Mouse (Mus musculus): Measurements from ENCODE around the gene Slc3a2. TPM values are rescaled to one million over a fixed set of nuclear protein-coding genes. Genes with fewer than 3 reads are reported as not detected.

The Slc3a2 gene
- polyA plus RNA-seq, 1 experiment from 2014 or later = 123 TPM

DNA sequence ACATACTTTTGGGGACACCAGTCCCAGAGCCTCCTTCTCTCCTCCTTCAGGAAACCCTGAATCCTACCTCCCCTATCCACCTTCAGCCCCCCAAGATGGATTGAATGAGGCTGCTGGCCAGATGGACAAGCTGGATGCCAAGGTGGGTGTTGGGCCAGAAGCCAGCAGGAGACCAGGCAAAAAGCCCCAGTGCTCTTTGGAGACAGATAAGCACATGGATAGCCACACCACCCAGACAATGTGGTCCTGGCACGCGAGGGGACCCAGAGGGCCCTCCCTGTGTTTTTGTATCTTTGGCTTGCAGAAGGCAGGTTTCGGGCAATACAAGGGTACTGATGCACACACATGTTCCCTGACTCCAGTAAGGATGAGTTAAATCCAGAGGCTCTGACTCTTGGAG, 58.3 kb downstream of the Slc3a2 start:
- Histone ChIP-seq H3K27me3 (ENCODE audit: control insufficient read depth, insufficient read depth, low read length) (peaks cover 5% of the 10 kb centered on the region; the same call in 1 of the 2 replicates), H3K4me1 (replicated peaks; ENCODE audit: control insufficient read depth, insufficient read depth, low read length) (no peaks in the 10 kb centered on the region), H3K9ac (ENCODE audit: low read depth, low read length) (no peak overlapping the region), H3K36me3 (ENCODE audit: control insufficient read depth, insufficient read depth, low read length) (no peaks in the 10 kb centered on the region), H3K4me3 (ENCODE audit: low read depth, low read length) (no peak overlapping the region), H3K4me2 (replicated peaks; ENCODE audit: low read depth, low read length) (no peak overlapping the region), H3K9me3 (ENCODE audit: control insufficient read depth, low read length) (no peaks in the 10 kb centered on the region), H3K27ac (ENCODE audit: low read depth, low read length) (no peak overlapping the region)
- 85% methylated on average over 3 of the region's 3 CpGs for WGBS
- DNase-seq (ENCODE audit: low spot score) = no peak
- no peak for ATAC-seq (ENCODE audit: low FRiP score)

- Histone ChIP-seq H3K9me3 (ENCODE audit: control insufficient read depth, low read length) (no peaks in the 10 kb centered on the region), H3K4me3 (ENCODE audit: low read depth, low read length) (no peak overlapping the region), H3K27ac (ENCODE audit: low read depth, low read length) (no peak overlapping the region), H3K27me3 (ENCODE audit: control insufficient read depth, insufficient read depth, low read length) (peaks cover 5% of the 10 kb centered on the region; the same call in 1 of the 2 replicates), H3K9ac (ENCODE audit: low read depth, low read length) (no peak overlapping the region), H3K4me2 (replicated peaks; ENCODE audit: low read depth, low read length) (no peak overlapping the region), H3K4me1 (replicated peaks; ENCODE audit: control insufficient read depth, insufficient read depth, low read length) (no peaks in the 10 kb centered on the region), H3K36me3 (ENCODE audit: control insufficient read depth, insufficient read depth, low read length) (no peaks in the 10 kb centered on the region)
- ATAC-seq (ENCODE audit: low FRiP score) (0 out of 2 replicates have a peak, but pooled peaks have one; percentile 8), DNase-seq (ENCODE audit: low spot score) (no peak)
- 44% methylated on average over 9 of the region's 10 CpGs for WGBS
Measured at GRCm38 (mm10) chr19:8663911-8664421, 59.2 kb downstream of the Slc3a2 start.

DNA sequence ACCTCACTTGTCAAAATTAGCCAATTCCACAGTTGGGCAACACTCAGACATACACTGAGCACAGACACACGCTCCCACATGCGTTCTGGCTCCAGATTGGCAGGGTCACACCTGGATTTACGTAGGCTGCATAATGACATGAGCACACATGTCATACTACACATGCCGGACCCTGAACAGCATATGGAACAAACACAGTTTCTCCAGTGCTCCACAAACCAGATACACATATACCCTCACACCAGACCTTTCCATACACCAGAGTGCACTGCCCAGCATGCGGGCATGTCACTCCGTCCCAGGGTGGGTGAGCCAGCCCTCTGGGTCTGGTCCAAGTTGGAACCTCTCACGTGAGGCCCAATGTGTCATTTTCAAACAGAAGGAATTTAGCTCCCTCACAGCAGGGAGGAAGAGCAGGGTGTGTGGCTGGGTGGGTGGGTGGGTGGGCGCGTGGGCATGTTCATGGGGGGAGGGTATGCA, 59.8 kb downstream of the Slc3a2 start, which contains the start of gene Chrm1:
Chrm1 (plus strand) TSS at position 430 of the 480 bp plus-strand sequence.
- Histone ChIP-seq H3K27me3 (ENCODE audit: control insufficient read depth, insufficient read depth, low read length) (peaks cover 5% of the 10 kb centered on the region; the same call in 1 of the 2 replicates), H3K36me3 (ENCODE audit: control insufficient read depth, insufficient read depth, low read length) (no peaks in the 10 kb centered on the region), H3K9ac (ENCODE audit: low read depth, low read length) (no peak within 1 kb of the TSS), H3K9me3 (ENCODE audit: control insufficient read depth, low read length) (no peaks in the 10 kb centered on the region), H3K4me2 (replicated peaks; ENCODE audit: low read depth, low read length) (peak within 1 kb of the TSS; percentile 88; the same call in 1 of the 2 replicates), H3K4me3 (ENCODE audit: low read depth, low read length) (no peak within 1 kb of the TSS), H3K27ac (ENCODE audit: low read depth, low read length) (no peak within 1 kb of the TSS), H3K4me1 (replicated peaks; ENCODE audit: control insufficient read depth, insufficient read depth, low read length) (no peaks in the 10 kb centered on the region)
- 79% methylated on average over 9 of the region's 9 CpGs for WGBS
- no peak for DNase-seq (ENCODE audit: low spot score)
- 0 out of 2 replicates have a peak, but pooled peaks have one; percentile 1 for ATAC-seq (ENCODE audit: low FRiP score)

DNA sequence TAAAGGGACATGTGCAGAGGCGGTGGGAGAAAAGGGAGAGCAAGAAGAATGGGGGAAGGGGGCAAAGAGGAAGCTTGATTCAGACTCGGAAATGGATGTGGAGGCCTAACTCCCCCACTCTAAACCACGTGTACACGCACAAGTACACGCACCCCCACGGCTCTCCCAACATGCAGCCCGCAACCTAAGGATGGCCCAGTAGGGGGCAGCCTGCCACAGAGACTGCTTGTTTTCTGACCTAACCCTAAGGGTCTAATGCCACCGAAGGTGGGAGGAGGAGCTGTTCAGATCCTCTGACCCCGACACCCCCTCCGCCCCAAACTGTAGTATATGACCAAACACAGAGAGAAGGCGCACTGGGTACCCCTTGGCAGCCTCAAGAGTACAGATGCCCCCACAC, 60.8 kb downstream of the Slc3a2 start:
- H3K27ac ChIP-seq (ENCODE audit: low read depth, low read length) = no peak overlapping the region
- H3K4me3 ChIP-seq (ENCODE audit: low read depth, low read length) = peak overlapping the region; percentile 43
- peak; percentile 82 for DNase-seq (ENCODE audit: low spot score)
- under 1% methylated on average over 11 of the region's 11 CpGs for WGBS
- no peaks in the 10 kb centered on the region for H3K36me3 ChIP-seq (ENCODE audit: control insufficient read depth, insufficient read depth, low read length)
- H3K9me3 ChIP-seq (ENCODE audit: control insufficient read depth, low read length) = no peaks in the 10 kb centered on the region
- H3K4me2 ChIP-seq (replicated peaks; ENCODE audit: low read depth, low read length) = peak overlapping the region; percentile 88
- peaks cover 5% of the 10 kb centered on the region; the same call in 1 of the 2 replicates for H3K27me3 ChIP-seq (ENCODE audit: control insufficient read depth, insufficient read depth, low read length)
- ATAC-seq (ENCODE audit: low FRiP score) = peak; percentile 53
- H3K4me1 ChIP-seq (replicated peaks; ENCODE audit: control insufficient read depth, insufficient read depth, low read length) = no peaks in the 10 kb centered on the region
- peak overlapping the region; percentile 69 for H3K9ac ChIP-seq (ENCODE audit: low read depth, low read length)

- H3K4me3 ChIP-seq (ENCODE audit: low read depth, low read length) = peak overlapping the region; percentile 43
- no peak overlapping the region for H3K27ac ChIP-seq (ENCODE audit: low read depth, low read length)
- H3K36me3 ChIP-seq (ENCODE audit: control insufficient read depth, insufficient read depth, low read length) = no peaks in the 10 kb centered on the region
- H3K9ac ChIP-seq (ENCODE audit: low read depth, low read length) = peak overlapping the region; percentile 69
- 1% methylated on average over 35 of the region's 35 CpGs for WGBS
- ATAC-seq (ENCODE audit: low FRiP score) (peak; percentile 76), DNase-seq (ENCODE audit: low spot score) (peak; percentile 70)
- no peaks in the 10 kb centered on the region for H3K4me1 ChIP-seq (replicated peaks; ENCODE audit: control insufficient read depth, insufficient read depth, low read length)
- H3K9me3 ChIP-seq (ENCODE audit: control insufficient read depth, low read length) = no peaks in the 10 kb centered on the region
- H3K27me3 ChIP-seq (ENCODE audit: control insufficient read depth, insufficient read depth, low read length) = peaks cover 5% of the 10 kb centered on the region; the same call in 1 of the 2 replicates
- H3K4me2 ChIP-seq (replicated peaks; ENCODE audit: low read depth, low read length) = peak overlapping the region; percentile 88
Measured at GRCm38 (mm10) chr19:8661821-8662307, 61.3 kb downstream of the Slc3a2 start.

Other genes with a start within 250 kb of the Slc3a2 start
- 0.08 and 0.45 TPM in 2 replicates for gene Slc22a8, start 132.1 kb downstream of the Slc3a2 start, polyA plus RNA-seq (2014; fragmentation: Nextera tagmentation; extraction: Ambion mirVana)
- 0.77 and 0.88 TPM in 2 replicates for gene Slc22a6, start 105.3 kb downstream of the Slc3a2 start, polyA plus RNA-seq (2014; fragmentation: Nextera tagmentation; extraction: Ambion mirVana)
- gene Chrm1, start 59.6 kb downstream of the Slc3a2 start, polyA plus RNA-seq (2014; fragmentation: Nextera tagmentation; extraction: Ambion mirVana) = 0.13 and 0.20 TPM in 2 replicates
- 83.6 and 87.1 TPM in 2 replicates for gene Wdr74, start 12.5 kb upstream of the Slc3a2 start, polyA plus RNA-seq (2014; fragmentation: Nextera tagmentation; extraction: Ambion mirVana)
- gene 1700092M07Rik, start 17.3 kb upstream of the Slc3a2 start, polyA plus RNA-seq (2014; fragmentation: Nextera tagmentation; extraction: Ambion mirVana) = 1.6 and 2.6 TPM in 2 replicates
- gene Stx5a, start 18.0 kb upstream of the Slc3a2 start, polyA plus RNA-seq (2014; fragmentation: Nextera tagmentation; extraction: Ambion mirVana) = 100 and 111 TPM in 2 replicates
- 213 and 224 TPM in 2 replicates for gene Nxf1, start 33.7 kb upstream of the Slc3a2 start, polyA plus RNA-seq (2014; fragmentation: Nextera tagmentation; extraction: Ambion mirVana)
- 192 and 194 TPM in 2 replicates for gene Tmem223, start 47.6 kb upstream of the Slc3a2 start, polyA plus RNA-seq (2014; fragmentation: Nextera tagmentation; extraction: Ambion mirVana)
- gene Tmem179b, start 51.1 kb upstream of the Slc3a2 start, polyA plus RNA-seq (2014; fragmentation: Nextera tagmentation; extraction: Ambion mirVana) = 46.4 and 50.8 TPM in 2 replicates
- gene Taf6l, start 63.0 kb upstream of the Slc3a2 start, polyA plus RNA-seq (2014; fragmentation: Nextera tagmentation; extraction: Ambion mirVana) = 15.4 and 17.1 TPM in 2 replicates
- 184 and 194 TPM in 2 replicates for gene Polr2g, start 75.2 kb upstream of the Slc3a2 start, polyA plus RNA-seq (2014; fragmentation: Nextera tagmentation; extraction: Ambion mirVana)
- 5.7 and 7.5 TPM in 2 replicates for gene Zbtb3, start 79.2 kb upstream of the Slc3a2 start, polyA plus RNA-seq (2014; fragmentation: Nextera tagmentation; extraction: Ambion mirVana)
- gene Ttc9c, start 96.0 kb upstream of the Slc3a2 start, polyA plus RNA-seq (2014; fragmentation: Nextera tagmentation; extraction: Ambion mirVana) = 47.0 and 53.1 TPM in 2 replicates
- 7.0 and 10.1 TPM in 2 replicates for gene Hnrnpul2, start 96.6 kb upstream of the Slc3a2 start, polyA plus RNA-seq (2014; fragmentation: Nextera tagmentation; extraction: Ambion mirVana)
- not detected in 2 replicates for gene AC129217.1, start 106.4 kb upstream of the Slc3a2 start, polyA plus RNA-seq (2014; fragmentation: Nextera tagmentation; extraction: Ambion mirVana)
- 55.6 and 59.6 TPM in 2 replicates for gene Bscl2, start 114.1 kb upstream of the Slc3a2 start, polyA plus RNA-seq (2014; fragmentation: Nextera tagmentation; extraction: Ambion mirVana)
- gene Gng3, start 115.8 kb upstream of the Slc3a2 start, polyA plus RNA-seq (2014; fragmentation: Nextera tagmentation; extraction: Ambion mirVana) = 158 TPM in 2 replicates
- gene Lrrn4cl, start 127.4 kb upstream of the Slc3a2 start, polyA plus RNA-seq (2014; fragmentation: Nextera tagmentation; extraction: Ambion mirVana) = 0.32 and 0.37 TPM in 2 replicates
- 164 and 180 TPM in 2 replicates for gene Ubxn1, start 148.1 kb upstream of the Slc3a2 start, polyA plus RNA-seq (2014; fragmentation: Nextera tagmentation; extraction: Ambion mirVana)
- 56.1 and 57.2 TPM in 2 replicates for gene Uqcc3, start 157.6 kb upstream of the Slc3a2 start, polyA plus RNA-seq (2014; fragmentation: Nextera tagmentation; extraction: Ambion mirVana)
- 89.6 and 103 TPM in 2 replicates for gene Lbhd1, start 160.4 kb upstream of the Slc3a2 start, polyA plus RNA-seq (2014; fragmentation: Nextera tagmentation; extraction: Ambion mirVana)
- gene Gm49403, start 160.6 kb upstream of the Slc3a2 start, polyA plus RNA-seq (2014; fragmentation: Nextera tagmentation; extraction: Ambion mirVana) = not detected in 2 replicates
- gene 1810009A15Rik, start 165.5 kb upstream of the Slc3a2 start, polyA plus RNA-seq (2014; fragmentation: Nextera tagmentation; extraction: Ambion mirVana) = 107 and 112 TPM in 2 replicates
- not detected in 2 replicates for gene Gm49416, start 165.6 kb upstream of the Slc3a2 start, polyA plus RNA-seq (2014; fragmentation: Nextera tagmentation; extraction: Ambion mirVana)
- gene Ints5, start 169.6 kb upstream of the Slc3a2 start, polyA plus RNA-seq (2014; fragmentation: Nextera tagmentation; extraction: Ambion mirVana) = 26.1 and 32.1 TPM in 2 replicates
- 89.8 and 102 TPM in 2 replicates for gene Ganab, start 174.7 kb upstream of the Slc3a2 start, polyA plus RNA-seq (2014; fragmentation: Nextera tagmentation; extraction: Ambion mirVana)
- 43.5 and 45.8 TPM in 2 replicates for gene B3gat3, start 197.0 kb upstream of the Slc3a2 start, polyA plus RNA-seq (2014; fragmentation: Nextera tagmentation; extraction: Ambion mirVana)
- gene Rom1, start 206.0 kb upstream of the Slc3a2 start, polyA plus RNA-seq (2014; fragmentation: Nextera tagmentation; extraction: Ambion mirVana) = 1.0 and 1.1 TPM in 2 replicates
- 6.5 and 7.8 TPM in 2 replicates for gene Eml3, start 206.2 kb upstream of the Slc3a2 start, polyA plus RNA-seq (2014; fragmentation: Nextera tagmentation; extraction: Ambion mirVana)
- 45.6 and 52.3 TPM in 2 replicates for gene Mta2, start 218.5 kb upstream of the Slc3a2 start, polyA plus RNA-seq (2014; fragmentation: Nextera tagmentation; extraction: Ambion mirVana)
- 23.7 and 27.8 TPM in 2 replicates for gene Tut1, start 230.5 kb upstream of the Slc3a2 start, polyA plus RNA-seq (2014; fragmentation: Nextera tagmentation; extraction: Ambion mirVana)
- 462 and 475 TPM in 2 replicates for gene Eef1g, start 243.7 kb upstream of the Slc3a2 start, polyA plus RNA-seq (2014; fragmentation: Nextera tagmentation; extraction: Ambion mirVana)